Mouse (Mus musculus) E14TG2a.4 (cell line): ENCODE data around the gene Olfm2.

ENCODE experiments used
- CTCF ChIP-seq: conservative IDR thresholded peaks from 2 replicates; pipeline ENCODE4 v1.5.1; 2014; ENCODE audit warnings: low read length
- NANOG ChIP-seq: IDR thresholded peaks from 2 replicates; pipeline ENCODE4 v1.6.1; 2014; ENCODE audit warnings: borderline replicate concordance, low read length, mixed read lengths
- POU5F1 ChIP-seq: IDR thresholded peaks from 2 replicates; pipeline ENCODE4 v1.6.1; 2014; ENCODE audit warnings: low read length, borderline replicate concordance

DNA sequence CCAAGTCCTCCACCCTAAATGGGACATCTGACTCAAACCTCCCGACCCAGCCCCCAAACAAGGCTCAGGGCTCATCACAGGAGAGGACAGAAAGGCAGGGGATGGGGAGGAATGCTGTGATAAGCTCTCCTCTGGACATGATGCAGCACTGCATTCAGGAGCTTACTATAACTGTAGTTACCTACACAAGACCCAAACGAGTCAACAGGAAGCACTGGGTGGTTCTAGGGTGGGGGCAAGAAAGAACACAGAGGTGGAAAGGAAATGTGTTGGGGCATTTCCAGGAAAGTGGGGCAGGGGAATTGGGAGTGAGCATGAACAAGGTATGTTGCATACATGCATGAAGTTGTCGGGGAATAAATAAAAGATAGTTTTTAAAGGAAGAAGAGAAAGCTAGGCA, 11.5 kb downstream of the Olfm2 start:
- TF ChIP-seq NANOG (no peak), CTCF (no peak), POU5F1 (no peak)
